Mouse (Mus musculus) CH12.LX (cell line): ENCODE measurements around the gene Pnmal1. TPM values are rescaled to one million over a fixed set of nuclear protein-coding genes. Genes with fewer than 3 reads are reported as not detected.

ENCODE experiments used
- DNase-seq: peaks from one replicate; pipeline ENCODE4 v3.0.0-alpha.2; 2013; ENCODE audit errors: extremely low read depth
- H3K27ac ChIP-seq: 2 replicates; pipeline ENCODE4 v1.5.1; 2012; ENCODE audit warnings: low read depth, mild to moderate bottlenecking, control low read depth, moderate library complexity; ENCODE audit not compliant: insufficient read depth
- H3K27me3 ChIP-seq: replicated peaks from 2 replicates; pipeline ENCODE3; 2012; ENCODE audit warnings: inconsistent platforms
- H3K36me3 ChIP-seq, 2 experiments: replicated peaks in 1 of 2; 2 replicates each; pipeline versions ENCODE3 to v1.6.1; 2012; ENCODE audit warnings: inconsistent platforms in 1 of 2, low read length in 1 of 2, mild to moderate bottlenecking in 1 of 2, mixed read lengths in 1 of 2, moderate library complexity in 1 of 2; ENCODE audit not compliant: control insufficient read depth in 1 of 2, insufficient read depth in 1 of 2
- H3K4me1 ChIP-seq, 2 experiments: 2 replicates each; pipeline ENCODE4 v1.6.1; 2012; ENCODE audit warnings: inconsistent platforms in 1 of 2, moderate library complexity in 1 of 2; ENCODE audit not compliant: insufficient read depth in 2 of 2, control insufficient read depth in 1 of 2
- H3K4me2 ChIP-seq: 2 replicates; pipeline ENCODE4 v1.6.1; 2012; ENCODE audit warnings: low read depth, mild to moderate bottlenecking, control low read depth; ENCODE audit not compliant: poor library complexity, insufficient read depth, severe bottlenecking
- H3K4me3 ChIP-seq, 3 experiments: fragments of 150-350 bp in 1 of 3; sonication (generic) in 1 of 3; replicated peaks in 1 of 3; 2 replicates each; pipeline versions ENCODE3 to v1.5.1; 2011 to 2012; ENCODE audit warnings: low read depth in 2 of 3, low read length in 2 of 3, mild to moderate bottlenecking in 2 of 3, moderate library complexity in 2 of 3, control low read depth in 1 of 3, improper control_type of control experiment in 1 of 3, inconsistent platforms in 1 of 3, mixed read lengths in 1 of 3; ENCODE audit not compliant: poor library complexity in 1 of 3
- H3K79me2 ChIP-seq: replicated peaks from 2 replicates; pipeline ENCODE4 v1.6.1; 2012; ENCODE audit warnings: mild to moderate bottlenecking, moderate library complexity; ENCODE audit not compliant: control insufficient read depth, poor library complexity, insufficient read depth, severe bottlenecking; ENCODE audit errors: extremely low read depth
- H3K9ac ChIP-seq: 2 replicates; pipeline ENCODE4 v1.6.1; 2012; ENCODE audit warnings: low read depth, mild to moderate bottlenecking, control low read depth, moderate library complexity; ENCODE audit not compliant: insufficient read depth
- H3K9me3 ChIP-seq: replicated peaks from 2 replicates; pipeline ENCODE3; 2012; ENCODE audit warnings: low read length, inconsistent platforms, mixed read lengths
- CHD2 ChIP-seq: IDR thresholded peaks from 2 replicates; pipeline ENCODE4 v1.6.1; 2011; ENCODE audit warnings: low read length, improper control_type of control experiment
- CTCF ChIP-seq, 2 experiments: IDR thresholded peaks in 1 of 2; conservative IDR thresholded peaks in 1 of 2; 2 replicates each; pipeline ENCODE4 v1.5.1; 2011 to 2012; ENCODE audit warnings: low read depth in 2 of 2, low read length in 2 of 2, improper control_type of control experiment in 1 of 2, inconsistent platforms in 1 of 2, mild to moderate bottlenecking in 1 of 2, moderate library complexity in 1 of 2
- ELF1 ChIP-seq: IDR thresholded peaks from 2 replicates; pipeline ENCODE4 v1.6.1; 2014; ENCODE audit warnings: low read depth, mild to moderate bottlenecking, inconsistent platforms, low read length, improper control_type of control experiment
- ETS1 ChIP-seq: conservative IDR thresholded peaks from 2 replicates; pipeline ENCODE4 v1.6.1; 2012; ENCODE audit warnings: low read depth, mild to moderate bottlenecking, inconsistent platforms, low read length, improper control_type of control experiment, moderate library complexity
- KAT2A ChIP-seq: IDR thresholded peaks from 2 replicates; pipeline ENCODE4 v1.6.1; 2012; ENCODE audit warnings: low read length, improper control_type of control experiment, inconsistent platforms; ENCODE audit not compliant: insufficient replicate concordance
- MAFK ChIP-seq: IDR thresholded peaks from 2 replicates; pipeline ENCODE4 v1.6.1; 2011; ENCODE audit warnings: low read length, improper control_type of control experiment; ENCODE audit not compliant: insufficient replicate concordance
- MXI1 ChIP-seq: IDR thresholded peaks from 2 replicates; pipeline ENCODE4 v1.6.1; 2011; ENCODE audit warnings: mild to moderate bottlenecking, low read depth, low read length, improper control_type of control experiment
- NELFE ChIP-seq: IDR thresholded peaks from 2 replicates; pipeline ENCODE4 v1.6.1; 2011; ENCODE audit warnings: low read depth, low read length, improper control_type of control experiment
- NRF1 ChIP-seq: IDR thresholded peaks from 2 replicates; pipeline ENCODE4 v1.6.1; 2014; ENCODE audit warnings: low read depth, mild to moderate bottlenecking, inconsistent platforms, low read length, improper control_type of control experiment, moderate library complexity
- RAD21 ChIP-seq: IDR thresholded peaks from 2 replicates; pipeline ENCODE4 v1.6.1; 2011; ENCODE audit warnings: low read depth, mild to moderate bottlenecking, low read length, improper control_type of control experiment, moderate library complexity
- SMC3 ChIP-seq: IDR thresholded peaks from 2 replicates; pipeline ENCODE4 v1.6.1; 2011; ENCODE audit warnings: low read depth, low read length, improper control_type of control experiment
- TBP ChIP-seq: conservative IDR thresholded peaks from 2 replicates; pipeline ENCODE4 v1.6.1; 2011; ENCODE audit warnings: low read depth, low read length, improper control_type of control experiment
- TCF12 ChIP-seq: IDR thresholded peaks from 2 replicates; pipeline ENCODE4 v1.6.1; 2014; ENCODE audit warnings: low read depth, mild to moderate bottlenecking, inconsistent platforms, low read length, improper control_type of control experiment
- UBTF ChIP-seq: IDR thresholded peaks from 2 replicates; pipeline ENCODE4 v1.6.1; 2012; ENCODE audit warnings: low read depth, mild to moderate bottlenecking, inconsistent platforms, low read length, improper control_type of control experiment, moderate library complexity
- USF2 ChIP-seq: conservative IDR thresholded peaks from 2 replicates; pipeline ENCODE4 v1.6.1; 2011; ENCODE audit warnings: low read depth, low read length, improper control_type of control experiment
- ZKSCAN1 ChIP-seq: IDR thresholded peaks from 2 replicates; pipeline ENCODE4 v1.6.1; 2012; ENCODE audit warnings: low read depth, inconsistent platforms, low read length, improper control_type of control experiment, borderline replicate concordance
- dilution Hi-C: fragments of 300-500 bp; cut with MboI; formaldehyde crosslinking; loops from 2 replicates; pipeline ENCODE4 v1.14.3; 2020; ENCODE audit warnings: low sequenced_read_pairs; ENCODE audit not compliant: extremely low pct_unique_long_range_greater_than_20kb, extremely low pct_ligation_motif_present
- in situ Hi-C: fragments of 300-500 bp; cut with MboI; formaldehyde crosslinking; loops from 3 replicates; pipeline ENCODE4 v1.14.3; 2019; ENCODE audit warnings: low sequenced_read_pairs, low pct_ligation_motif_present, low pct_unique_long_range_greater_than_20kb, mixed read lengths
- polyA plus RNA-seq: library from polyadenylated mRNA; unstranded; fragments of >175 nt; gene quantifications from 2 replicates; pipeline ENCODE4 v1.2.1, GENCODE M21; 2012; ENCODE audit warnings: low read depth; ENCODE audit not compliant: insufficient read length
- total RNA-seq, 2 experiments: library from RNA; depleted of rRNA; stranded (reverse); fragments of 300-350 nt in 1 of 2; fragments of >200 nt in 1 of 2; gene quantifications; 2 replicates each; pipeline ENCODE4 v1.2.3; 2012 to 2014

The Pnmal1 gene
- total and polyA plus RNA-seq, 3 experiments: 0.07 to 0.13 TPM; not detected in 1

DNA sequence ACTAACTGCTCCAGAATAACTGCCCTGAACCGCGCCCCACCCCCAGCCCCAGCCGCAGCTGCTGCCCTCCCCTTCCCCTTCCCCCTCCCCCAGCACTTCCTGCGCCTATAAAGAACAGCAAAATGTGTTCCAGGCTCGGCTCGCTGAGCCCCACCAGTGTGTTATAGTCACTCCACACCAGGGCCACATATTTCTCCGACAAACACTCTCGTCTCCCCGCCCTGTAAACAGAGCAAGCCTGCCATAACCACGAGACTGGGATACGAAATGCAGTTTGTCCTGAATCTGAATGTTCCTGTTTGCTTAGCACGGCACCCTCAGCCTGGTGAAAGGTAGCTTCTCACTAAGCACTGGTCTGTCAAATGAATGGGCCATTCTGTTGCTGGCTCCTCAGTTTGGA lies 20.9 kb downstream of the Pnmal1 start:
- TF ChIP-seq CHD2 (peak; percentile 43; the same call in 1 of the 2 replicates), SMC3 (no peak)
- peak; percentile 31 for DNase-seq
- Histone ChIP-seq H3K36me3 (no peaks in the 10 kb centered on the region), H3K27ac (no peak overlapping the region), H3K9me3 (no peaks in the 10 kb centered on the region), H3K79me2 (no peaks in the 10 kb centered on the region), H3K4me1 (peaks cover 5 to 15% of the 10 kb centered on the region in 2 experiments; a peak in 2 of 4 replicates), H3K4me3 (no peak overlapping the region), H3K27me3 (no peaks in the 10 kb centered on the region), H3K4me2 (no peak overlapping the region; the same call in 1 of the 2 replicates), H3K9ac (no peak overlapping the region)
- dilution Hi-C loops (no loop called here), in situ Hi-C loops (no loop called here)

- Histone ChIP-seq H3K79me2 (no peaks in the 10 kb centered on the region), H3K4me1 (peaks cover 9 to 15% of the 10 kb centered on the region in 2 experiments; a peak in 3 of 4 replicates), H3K36me3 (peaks cover 0 to 4% of the 10 kb centered on the region in 2 experiments), H3K9me3 (no peaks in the 10 kb centered on the region), H3K27ac (no peak within 1 kb of the TSS), H3K27me3 (no peaks in the 10 kb centered on the region), H3K4me3 (peak within 1 kb of the TSS; percentile 3 to 17 (median 10)), H3K4me2 (peak within 1 kb of the TSS; percentile 25; the same call in 1 of the 2 replicates), H3K9ac (no peak within 1 kb of the TSS)
- TF ChIP-seq RAD21 (no peak), NRF1 (no peak), CHD2 (no peak), CTCF (conservative IDR thresholded peaks at IDR 0.05 in 1 of 2, IDR thresholded peaks at IDR 0.05 in 1 of 2; ENCODE audit: low read depth in 2 of 2, low read length in 2 of 2) (no peak), ELF1 (no peak), TCF12 (no peak), MXI1 (peak; percentile 66; the same call in 1 of the 2 replicates), TBP (no peak), KAT2A (no peak)
- dilution Hi-C loops: no loop called here
- DNase-seq: peak; percentile 57
- in situ Hi-C loops: no loop called here
Measured at GRCm38 (mm10) chr7:16982859-16983568, 23.5 kb downstream of the Pnmal1 start, which contains the start of gene Gm42372. Gene Gm42372 (plus strand): TSS chr7:16983086.

- in situ Hi-C loops (no loop called here), dilution Hi-C loops (no loop called here)
- Histone ChIP-seq H3K4me3 (no peak overlapping the region), H3K4me2 (no peak overlapping the region), H3K79me2 (no peaks in the 10 kb centered on the region), H3K4me1 (peaks cover 8 to 9% of the 10 kb centered on the region in 2 experiments), H3K36me3 (peaks cover 0 to 4% of the 10 kb centered on the region in 2 experiments), H3K9me3 (no peaks in the 10 kb centered on the region), H3K27me3 (no peaks in the 10 kb centered on the region), H3K27ac (no peak overlapping the region), H3K9ac (no peak overlapping the region)
- no peak for DNase-seq
- TF ChIP-seq ZKSCAN1: no peak
- no peak for TF ChIP-seq USF2
- no peak for TF ChIP-seq ETS1
- no peak for TF ChIP-seq NELFE
- TF ChIP-seq MAFK: no peak
- no peak for TF ChIP-seq TCF12
- no peak for TF ChIP-seq RAD21
- TF ChIP-seq CHD2: no peak
- no peak for TF ChIP-seq UBTF
Measured at GRCm38 (mm10) chr7:16987541-16988149, 28.2 kb downstream of the Pnmal1 start.
